Mouse (Mus musculus): Measurements from ENCODE around the gene Oas1a. TPM values are rescaled to one million over a fixed set of nuclear protein-coding genes. Genes with fewer than 3 reads are reported as not detected.
A peak's percentile ranks its signal among the peaks of the same experiment; 100 is the strongest.
"Not testable (repeated sequence)": the region's sequence is repeated elsewhere in the genome, so short reads cannot be mapped to it uniquely, and the experiment has no call there.

Gene Oas1a
- polyA plus RNA-seq (2012; rRNA removed) = 1.6 and 1.9 TPM in 2 replicates

GRCm38 (mm10) chr5:120906791-120907733 is at the start of gene Oas1a:
Gene Oas1a (minus strand): TSS chr5:120907521.
- 58% methylated on average over 9 of the region's 12 CpGs for WGBS
- not testable (repeated sequence) for H3K4me3 ChIP-seq (replicated peaks; ENCODE audit: insufficient read depth, low read depth, low read length); H3K27me3 ChIP-seq (ENCODE audit: control insufficient read depth, insufficient read depth, low read length); DNase-seq; H3K27ac ChIP-seq (ENCODE audit: insufficient read depth, low read length); H3K4me1 ChIP-seq (ENCODE audit: control insufficient read depth, insufficient read depth, low read length)

- Histone ChIP-seq H3K27ac (ENCODE audit: insufficient read depth, low read length) (no peak overlapping the region), H3K4me3 (replicated peaks; ENCODE audit: insufficient read depth, low read depth, low read length) (no peak overlapping the region), H3K4me1 (ENCODE audit: control insufficient read depth, insufficient read depth, low read length) (no peaks in the 10 kb centered on the region), H3K27me3 (ENCODE audit: control insufficient read depth, insufficient read depth, low read length) (no peaks in the 10 kb centered on the region)
- 19% methylated on average over 5 of the region's 5 CpGs for WGBS
- TF ChIP-seq CTCF (IDR thresholded peaks at IDR 0.05; ENCODE audit: borderline replicate concordance, insufficient read depth, low read depth, low read length) = peak; percentile 96
- TF ChIP-seq POLR2A (IDR thresholded peaks at IDR 0.05; ENCODE audit: borderline replicate concordance, insufficient read depth, low read length) = no peak
- peak; percentile 55 to 72 for DNase-seq
Measured at GRCm38 (mm10) chr5:120953974-120954373, 46.7 kb upstream of the Oas1a start.

- Histone ChIP-seq H3K4me1 (ENCODE audit: control insufficient read depth, insufficient read depth, low read length) (no peaks in the 10 kb centered on the region), H3K27ac (ENCODE audit: insufficient read depth, low read length) (no peak overlapping the region), H3K27me3 (ENCODE audit: control insufficient read depth, insufficient read depth, low read length) (no peaks in the 10 kb centered on the region), H3K4me3 (replicated peaks; ENCODE audit: insufficient read depth, low read depth, low read length) (no peak overlapping the region)
- TF ChIP-seq CTCF (IDR thresholded peaks at IDR 0.05; ENCODE audit: borderline replicate concordance, insufficient read depth, low read depth, low read length) (no peak), POLR2A (IDR thresholded peaks at IDR 0.05; ENCODE audit: borderline replicate concordance, insufficient read depth, low read length) (no peak)
- 66% methylated on average over 10 of the region's 10 CpGs for WGBS
- DNase-seq = no peak
Measured at GRCm38 (mm10) chr5:120952242-120952770, 45.0 kb upstream of the Oas1a start.

- 0 out of 2 replicates have a peak overlapping the region, but pooled peaks have one; percentile 15 for H3K27ac ChIP-seq (ENCODE audit: insufficient read depth, low read length)
- WGBS = 27% methylated on average over 10 of the region's 10 CpGs
- no peaks in the 10 kb centered on the region; the same call in 1 of the 2 replicates for H3K27me3 ChIP-seq (ENCODE audit: control insufficient read depth, insufficient read depth, low read length)
- H3K4me1 ChIP-seq (ENCODE audit: control insufficient read depth, insufficient read depth, low read length) = peaks cover 2% of the 10 kb centered on the region; the same call in 1 of the 2 replicates
- TF ChIP-seq POLR2A (IDR thresholded peaks at IDR 0.05; ENCODE audit: borderline replicate concordance, insufficient read depth, low read length) = no peak
- no peak for TF ChIP-seq CTCF (IDR thresholded peaks at IDR 0.05; ENCODE audit: borderline replicate concordance, insufficient read depth, low read depth, low read length)
- H3K4me3 ChIP-seq (replicated peaks; ENCODE audit: insufficient read depth, low read depth, low read length) = no peak overlapping the region
- peak in 1 of 2 experiments; percentile 37 for DNase-seq
Measured at GRCm38 (mm10) chr5:120942076-120942475, 34.8 kb upstream of the Oas1a start.

- H3K4me3 ChIP-seq (replicated peaks; ENCODE audit: insufficient read depth, low read depth, low read length) = no peak overlapping the region
- H3K27me3 ChIP-seq (ENCODE audit: control insufficient read depth, insufficient read depth, low read length) = no peaks in the 10 kb centered on the region; the same call in 1 of the 2 replicates
- DNase-seq = no peak
- H3K4me1 ChIP-seq (ENCODE audit: control insufficient read depth, insufficient read depth, low read length) = peaks cover 2% of the 10 kb centered on the region; the same call in 1 of the 2 replicates
- no peak for TF ChIP-seq CTCF (IDR thresholded peaks at IDR 0.05; ENCODE audit: borderline replicate concordance, insufficient read depth, low read depth, low read length)
- TF ChIP-seq POLR2A (IDR thresholded peaks at IDR 0.05; ENCODE audit: borderline replicate concordance, insufficient read depth, low read length) = no peak
- 52% methylated on average over 8 of the region's 8 CpGs for WGBS
- no peak overlapping the region for H3K27ac ChIP-seq (ENCODE audit: insufficient read depth, low read length)
Measured at GRCm38 (mm10) chr5:120938586-120938985, 31.3 kb upstream of the Oas1a start.

GRCm38 (mm10) chr5:120937841-120938240 is 30.5 kb upstream of the Oas1a start:
- H3K27ac ChIP-seq (ENCODE audit: insufficient read depth, low read length) = no peak overlapping the region
- H3K27me3 ChIP-seq (ENCODE audit: control insufficient read depth, insufficient read depth, low read length) = no peaks in the 10 kb centered on the region; the same call in 1 of the 2 replicates
- H3K4me3 ChIP-seq (replicated peaks; ENCODE audit: insufficient read depth, low read depth, low read length) = no peak overlapping the region
- DNase-seq = no peak
- peaks cover 2% of the 10 kb centered on the region; the same call in 1 of the 2 replicates for H3K4me1 ChIP-seq (ENCODE audit: control insufficient read depth, insufficient read depth, low read length)
- WGBS = 78% methylated on average over 4 of the region's 4 CpGs
- TF ChIP-seq POLR2A (IDR thresholded peaks at IDR 0.05; ENCODE audit: borderline replicate concordance, insufficient read depth, low read length) (no peak), CTCF (IDR thresholded peaks at IDR 0.05; ENCODE audit: borderline replicate concordance, insufficient read depth, low read depth, low read length) (no peak)

GRCm38 (mm10) chr5:120933966-120934365 is 26.6 kb upstream of the Oas1a start:
- Histone ChIP-seq H3K27ac (ENCODE audit: insufficient read depth, low read length) (no peak overlapping the region), H3K4me3 (replicated peaks; ENCODE audit: insufficient read depth, low read depth, low read length) (no peak overlapping the region), H3K4me1 (ENCODE audit: control insufficient read depth, insufficient read depth, low read length) (no peaks in the 10 kb centered on the region), H3K27me3 (ENCODE audit: control insufficient read depth, insufficient read depth, low read length) (no peaks in the 10 kb centered on the region; the same call in 1 of the 2 replicates)
- no peak for DNase-seq
- TF ChIP-seq POLR2A (IDR thresholded peaks at IDR 0.05; ENCODE audit: borderline replicate concordance, insufficient read depth, low read length) (no peak), CTCF (IDR thresholded peaks at IDR 0.05; ENCODE audit: borderline replicate concordance, insufficient read depth, low read depth, low read length) (no peak)
- WGBS = 48% methylated on average over 5 of the region's 5 CpGs
